Mouse (Mus musculus) ES-E14 (cell line): ENCODE data around the gene Alg9.

ENCODE experiments used
- CHD2 ChIP-seq: IDR thresholded peaks from 2 replicates; pipeline ENCODE4 v1.6.1; 2014; ENCODE audit warnings: mild to moderate bottlenecking, low read depth, low read length, inconsistent platforms
- HCFC1 ChIP-seq: IDR thresholded peaks from 2 replicates; pipeline ENCODE4 v1.6.1; 2012; ENCODE audit warnings: low read length, inconsistent platforms, borderline replicate concordance; ENCODE audit not compliant: insufficient read depth
- MAFK ChIP-seq: IDR thresholded peaks from 2 replicates; pipeline ENCODE4 v1.6.1; 2014; ENCODE audit warnings: mild to moderate bottlenecking, low read depth, low read length, inconsistent platforms; ENCODE audit not compliant: insufficient read depth
- ZC3H11A ChIP-seq: IDR thresholded peaks from 2 replicates; pipeline ENCODE4 v1.6.1; 2012; ENCODE audit warnings: low read depth, mild to moderate bottlenecking, inconsistent platforms, low read length, borderline replicate concordance
- ZNF384 ChIP-seq: IDR thresholded peaks from 2 replicates; pipeline ENCODE4 v1.6.1; 2012; ENCODE audit warnings: low read depth, low read length, inconsistent platforms

GRCm38 (mm10) chr9:50876287-50876686, 101.5 kb downstream of the Alg9 start:
- TF ChIP-seq ZC3H11A (no peak), HCFC1 (no peak), MAFK (no peak), ZNF384 (no peak), CHD2 (no peak)
